Mouse (Mus musculus) MEL (cell line): ENCODE measurements around the gene Baiap2. TPM values are rescaled to one million over a fixed set of nuclear protein-coding genes. Genes with fewer than 3 reads are reported as not detected.

Experiments
- DNase-seq: peaks from one replicate; pipeline ENCODE4 v3.0.0; 2011; ENCODE audit warnings: low read depth, low spot score
- H3K27ac ChIP-seq: 2 replicates; pipeline ENCODE4 v1.5.1; 2012; ENCODE audit warnings: low read depth, mild to moderate bottlenecking, control low read depth, low read length, moderate library complexity; ENCODE audit not compliant: control insufficient read depth
- H3K27me3 ChIP-seq, 2 experiments: fragments of 150-350 bp in 1 of 2; sonication (generic) in 1 of 2; 2 replicates each; pipeline ENCODE4 v1.6.1; 2012; ENCODE audit warnings: low read length in 2 of 2, mild to moderate bottlenecking in 2 of 2, improper control_type of control experiment in 1 of 2, moderate library complexity in 1 of 2; ENCODE audit not compliant: insufficient read depth in 2 of 2, control insufficient read depth in 1 of 2
- H3K36me3 ChIP-seq, 2 experiments: 2 replicates each; pipeline ENCODE4 v1.6.1; 2012 to 2014; ENCODE audit warnings: low read length in 2 of 2, improper control_type of control experiment in 1 of 2, inconsistent platforms in 1 of 2, mild to moderate bottlenecking in 1 of 2; ENCODE audit not compliant: insufficient read depth in 2 of 2, control insufficient read depth in 1 of 2
- H3K4me1 ChIP-seq, 2 experiments: fragments of 150-350 bp in 1 of 2; sonication (generic) in 1 of 2; 2 replicates each; pipeline ENCODE4 v1.6.1; 2012; ENCODE audit warnings: low read length in 2 of 2, improper control_type of control experiment in 1 of 2, mild to moderate bottlenecking in 1 of 2; ENCODE audit not compliant: insufficient read depth in 2 of 2, control insufficient read depth in 1 of 2
- H3K4me3 ChIP-seq, 2 experiments: fragments of 150-350 bp in 1 of 2; sonication (generic) in 1 of 2; 2 replicates each; pipeline ENCODE4 v1.5.1; 2012; ENCODE audit warnings: low read depth in 2 of 2, low read length in 2 of 2, mild to moderate bottlenecking in 2 of 2, moderate library complexity in 2 of 2, control low read depth in 1 of 2, improper control_type of control experiment in 1 of 2; ENCODE audit not compliant: control insufficient read depth in 1 of 2, insufficient read depth in 1 of 2
- H3K79me2 ChIP-seq: 2 replicates; pipeline ENCODE4 v1.6.1; 2012; ENCODE audit warnings: mild to moderate bottlenecking, low read length, moderate library complexity; ENCODE audit not compliant: control insufficient read depth, poor library complexity, insufficient read depth
- H3K9ac ChIP-seq: 2 replicates; pipeline ENCODE4 v1.6.1; 2012; ENCODE audit warnings: low read depth, mild to moderate bottlenecking, control low read depth, low read length, moderate library complexity; ENCODE audit not compliant: control insufficient read depth, poor library complexity, severe bottlenecking
- H3K9me3 ChIP-seq: fragments of 150-350 bp; sonication (generic); replicated peaks from 2 replicates; pipeline ENCODE4 v1.6.1; 2012; ENCODE audit warnings: mild to moderate bottlenecking, low read length, improper control_type of control experiment, moderate library complexity; ENCODE audit not compliant: insufficient read depth
- BHLHE40 ChIP-seq: IDR thresholded peaks from 2 replicates; pipeline ENCODE4 v1.6.1; 2012; ENCODE audit warnings: low read depth, mild to moderate bottlenecking, inconsistent platforms, low read length, improper control_type of control experiment, borderline replicate concordance
- CHD1 ChIP-seq: IDR thresholded peaks from 2 replicates; pipeline ENCODE4 v1.6.1; 2012; ENCODE audit warnings: low read depth, mild to moderate bottlenecking, inconsistent platforms, low read length, improper control_type of control experiment
- CTCF ChIP-seq, 3 experiments: IDR thresholded peaks in 2 of 3; conservative IDR thresholded peaks in 1 of 3; 2 replicates each; pipeline ENCODE4 v1.5.1; 2011 to 2012; ENCODE audit warnings: low read length in 3 of 3, low read depth in 2 of 3, mild to moderate bottlenecking in 2 of 3, improper control_type of control experiment in 1 of 3, inconsistent platforms in 1 of 3, mixed read lengths in 1 of 3, moderate library complexity in 1 of 3; ENCODE audit not compliant: control insufficient read depth in 1 of 3, insufficient read depth in 1 of 3, poor library complexity in 1 of 3, severe bottlenecking in 1 of 3
- EP300 ChIP-seq, 2 experiments: IDR thresholded peaks; 2 replicates each; pipeline ENCODE4 v1.6.1; 2011; ENCODE audit warnings: improper control_type of control experiment in 2 of 2, low read length in 2 of 2, low read depth in 1 of 2, mild to moderate bottlenecking in 1 of 2
- GABPA ChIP-seq: IDR thresholded peaks from 2 replicates; pipeline ENCODE4 v1.6.1; 2012; ENCODE audit warnings: low read depth, mild to moderate bottlenecking, inconsistent platforms, low read length, improper control_type of control experiment, moderate library complexity
- GATA1 ChIP-seq: IDR thresholded peaks from 2 replicates; pipeline ENCODE4 v1.6.1; 2011; ENCODE audit warnings: low read depth, low read length, improper control_type of control experiment
- HCFC1 ChIP-seq: IDR thresholded peaks from 2 replicates; pipeline ENCODE4 v1.6.1; 2012; ENCODE audit warnings: low read depth, mild to moderate bottlenecking, inconsistent platforms, low read length, improper control_type of control experiment, moderate library complexity
- JUND ChIP-seq: IDR thresholded peaks from 2 replicates; pipeline ENCODE4 v1.6.1; 2011; ENCODE audit warnings: low read depth, mild to moderate bottlenecking, improper control_type of control experiment, low read length
- MAX ChIP-seq: IDR thresholded peaks from 2 replicates; pipeline ENCODE4 v1.6.1; 2011; ENCODE audit warnings: low read length, improper control_type of control experiment
- MEF2A ChIP-seq: IDR thresholded peaks from 2 replicates; pipeline ENCODE4 v1.6.1; 2014; ENCODE audit warnings: low read depth, mild to moderate bottlenecking, inconsistent platforms, low read length, improper control_type of control experiment; ENCODE audit not compliant: poor library complexity, insufficient replicate concordance, severe bottlenecking; ENCODE audit errors: extremely low read depth
- MYB ChIP-seq: IDR thresholded peaks from 2 replicates; pipeline ENCODE4 v1.6.1; 2011; ENCODE audit warnings: mild to moderate bottlenecking, low read depth, low read length, improper control_type of control experiment
- NELFE ChIP-seq: IDR thresholded peaks from 2 replicates; pipeline ENCODE4 v1.6.1; 2011; ENCODE audit warnings: low read depth, low read length, improper control_type of control experiment
- NRF1 ChIP-seq: IDR thresholded peaks from 2 replicates; pipeline ENCODE4 v1.6.1; 2014; ENCODE audit warnings: low read depth, mild to moderate bottlenecking, inconsistent platforms, low read length, improper control_type of control experiment, moderate library complexity; ENCODE audit not compliant: poor library complexity, insufficient read depth, severe bottlenecking
- POLR2A ChIP-seq, 2 experiments: IDR thresholded peaks; 2 replicates each; pipeline ENCODE4 v1.6.1; 2011 to 2012; ENCODE audit warnings: low read length in 2 of 2, mild to moderate bottlenecking in 2 of 2, control low read depth in 1 of 2, improper control_type of control experiment in 1 of 2, low read depth in 1 of 2, moderate library complexity in 1 of 2; ENCODE audit not compliant: control insufficient read depth in 1 of 2, insufficient read depth in 1 of 2, poor library complexity in 1 of 2
- RAD21 ChIP-seq: IDR thresholded peaks from 2 replicates; pipeline ENCODE4 v1.6.1; 2011; ENCODE audit warnings: mild to moderate bottlenecking, low read depth, low read length, improper control_type of control experiment
- SIN3A ChIP-seq: IDR thresholded peaks from 2 replicates; pipeline ENCODE4 v1.6.1; 2012; ENCODE audit warnings: low read length, improper control_type of control experiment, inconsistent platforms
- SMC3 ChIP-seq: IDR thresholded peaks from 2 replicates; pipeline ENCODE4 v1.6.1; 2011; ENCODE audit warnings: low read depth, low read length, improper control_type of control experiment
- TAL1 ChIP-seq: IDR thresholded peaks from 2 replicates; pipeline ENCODE4 v1.6.1; 2012; ENCODE audit warnings: mild to moderate bottlenecking, inconsistent platforms, low read length, moderate library complexity, mixed read lengths
- UBTF ChIP-seq: IDR thresholded peaks from 2 replicates; pipeline ENCODE4 v1.6.1; 2012; ENCODE audit warnings: low read depth, mild to moderate bottlenecking, inconsistent platforms, low read length, improper control_type of control experiment, moderate library complexity, borderline replicate concordance; ENCODE audit not compliant: insufficient read depth
- USF1 ChIP-seq: IDR thresholded peaks from 2 replicates; pipeline ENCODE4 v1.6.1; 2014; ENCODE audit warnings: low read depth, mild to moderate bottlenecking, inconsistent platforms, low read length, improper control_type of control experiment, moderate library complexity
- USF2 ChIP-seq, 2 experiments: IDR thresholded peaks; 2 replicates each; pipeline ENCODE4 v1.6.1; 2011 to 2012; ENCODE audit warnings: improper control_type of control experiment in 2 of 2, low read length in 2 of 2, borderline replicate concordance in 1 of 2, inconsistent platforms in 1 of 2, low read depth in 1 of 2, mild to moderate bottlenecking in 1 of 2; ENCODE audit not compliant: insufficient read depth in 1 of 2
- ZC3H11A ChIP-seq: IDR thresholded peaks from 2 replicates; pipeline ENCODE4 v1.6.1; 2012; ENCODE audit warnings: low read depth, mild to moderate bottlenecking, inconsistent platforms, low read length, improper control_type of control experiment
- ZNF384 ChIP-seq: IDR thresholded peaks from 2 replicates; pipeline ENCODE4 v1.6.1; 2012; ENCODE audit warnings: low read depth, mild to moderate bottlenecking, inconsistent platforms, low read length, improper control_type of control experiment
- polyA plus RNA-seq, 2 experiments: library from polyadenylated mRNA; stranded (reverse) in 1 of 2; unstranded in 1 of 2; fragments of >175 nt in 1 of 2; fragments of >200 nt in 1 of 2; gene quantifications; 2 replicates each; pipeline versions ENCODE4 v1.2.1 to v1.2.4; 2012; ENCODE audit warnings: low replicate concordance in 2 of 2, low read depth in 1 of 2; ENCODE audit not compliant: insufficient read length in 2 of 2, insufficient read depth in 1 of 2, missing spikeins in 1 of 2
- total RNA-seq: library from RNA; depleted of rRNA; stranded (reverse); fragments of 300-350 nt; gene quantifications from 2 replicates; pipeline ENCODE4 v1.2.3, GENCODE M21; 2012

Baiap2 gene
- total and polyA plus RNA-seq, 3 experiments = 27.5 to 31.3 TPM; not detected in 1

DNA sequence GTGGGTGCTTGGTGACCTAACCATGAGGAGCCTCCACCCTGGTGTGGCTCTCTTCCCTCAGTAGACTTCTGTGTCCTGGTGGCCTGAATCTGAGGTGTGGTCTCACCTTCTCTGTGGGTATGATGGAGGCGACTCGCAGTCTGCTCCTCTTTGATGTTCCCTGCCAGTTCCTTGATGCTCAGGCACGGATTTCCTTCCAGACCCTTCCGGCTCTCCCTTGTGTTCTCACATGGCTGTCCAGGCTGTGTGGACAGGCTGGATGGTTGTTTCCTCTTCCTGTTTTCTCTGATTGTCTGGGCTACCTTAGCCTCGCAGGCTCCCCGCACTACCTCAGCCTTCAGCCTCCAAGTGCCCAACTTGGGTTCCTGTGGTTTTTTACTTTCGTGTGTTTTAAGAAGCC lies 16.3 kb downstream of the Baiap2 start:
- H3K36me3 ChIP-seq = peaks cover 0 to 19% of the 10 kb centered on the region in 2 experiments; a peak in 2 of 4 replicates
- no peaks in the 10 kb centered on the region for H3K9me3 ChIP-seq
- no peaks in the 10 kb centered on the region for H3K79me2 ChIP-seq
- no peak overlapping the region for H3K9ac ChIP-seq
- H3K4me3 ChIP-seq = no peak overlapping the region
- no peak for TF ChIP-seq BHLHE40
- TF ChIP-seq USF1 = no peak
- no peak for TF ChIP-seq HCFC1
- no peak for TF ChIP-seq NELFE
- TF ChIP-seq GATA1 = no peak
- TF ChIP-seq UBTF = no peak
- TF ChIP-seq MYB = no peak
- TF ChIP-seq, all 39 proteins: peak for 0
- H3K27ac ChIP-seq = no peak overlapping the region
- H3K27me3 ChIP-seq = no peaks in the 10 kb centered on the region
- peaks cover 15 to 20% of the 10 kb centered on the region in 2 experiments for H3K4me1 ChIP-seq
- DNase-seq = no peak

DNA sequence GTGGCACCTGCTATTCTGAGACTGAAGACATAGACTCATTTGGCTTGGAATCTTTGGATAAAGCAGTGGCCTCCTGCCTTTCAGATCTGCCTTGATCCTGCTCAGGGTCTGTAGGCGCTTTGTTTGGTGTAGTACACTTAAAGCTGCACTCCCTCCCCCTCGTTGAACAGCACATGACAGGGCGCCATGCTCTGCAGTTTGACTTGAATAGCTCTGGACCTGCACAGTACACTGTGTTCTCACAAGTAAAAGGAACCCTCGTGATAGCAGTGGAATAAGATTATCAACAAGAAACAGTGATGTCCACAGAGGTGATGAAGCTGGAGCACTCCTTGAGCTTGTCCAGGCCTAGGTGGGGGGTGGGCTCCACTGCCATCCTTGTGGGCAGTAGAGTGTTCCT lies 17.2 kb downstream of the Baiap2 start:
- Histone ChIP-seq H3K4me1 (peaks cover 6 to 11% of the 10 kb centered on the region in 2 experiments), H3K9ac (no peak overlapping the region), H3K9me3 (no peaks in the 10 kb centered on the region), H3K4me3 (no peak overlapping the region), H3K27ac (no peak overlapping the region), H3K36me3 (peaks cover 0 to 11% of the 10 kb centered on the region in 2 experiments; a peak in 2 of 4 replicates), H3K79me2 (no peaks in the 10 kb centered on the region), H3K27me3 (no peaks in the 10 kb centered on the region)
- no peak for DNase-seq
- no peak for TF ChIP-seq CHD1
- TF ChIP-seq USF2 (IDR thresholded peaks at IDR 0.05; ENCODE audit: borderline replicate concordance in 1 of 2, insufficient read depth in 1 of 2, low read depth in 1 of 2, low read length in 2 of 2) = no peak
- TF ChIP-seq GABPA = no peak
- TF ChIP-seq EP300 (IDR thresholded peaks at IDR 0.05; ENCODE audit: low read depth in 1 of 2, low read length in 2 of 2) = no peak
- TF ChIP-seq MAX = no peak
- no peak for TF ChIP-seq POLR2A (IDR thresholded peaks at IDR 0.05; ENCODE audit: control insufficient read depth in 1 of 2, insufficient read depth in 1 of 2, low read depth in 1 of 2, low read length in 2 of 2, poor library complexity in 1 of 2)
- TF ChIP-seq ZC3H11A = no peak
- TF ChIP-seq MYB = no peak
- TF ChIP-seq MEF2A = no peak
- TF ChIP-seq SMC3 = no peak
- TF ChIP-seq NRF1 = no peak
- TF ChIP-seq CTCF (IDR thresholded peaks at IDR 0.05 in 2 of 3, conservative IDR thresholded peaks at IDR 0.05 in 1 of 3; ENCODE audit: control insufficient read depth in 1 of 3, insufficient read depth in 1 of 3, low read depth in 2 of 3, low read length in 3 of 3, poor library complexity in 1 of 3, severe bottlenecking in 1 of 3) = no peak
- TF ChIP-seq TAL1 = no peak
- no peak for TF ChIP-seq NELFE
- no peak for TF ChIP-seq ZNF384
- TF ChIP-seq RAD21 = no peak
- no peak for TF ChIP-seq BHLHE40
- no peak for TF ChIP-seq SIN3A
- TF ChIP-seq JUND = no peak
